Mouse (Mus musculus) kidney, embryonic 14.5 days (tissue): Measurements from ENCODE around the gene Ctnnd2. TPM values are rescaled to one million over a fixed set of nuclear protein-coding genes. Genes with fewer than 3 reads are reported as not detected.

Source experiments
- ATAC-seq: fragments of 200-750 bp; cut with Nextera tagmentation; 2 replicates; pipeline ENCODE4 v1.8.0; 2017; ENCODE audit warnings: moderate number of reproducible peaks, mild to moderate bottlenecking, moderate TSS enrichment, moderate library complexity; ENCODE audit not compliant: low FRiP score, low TSS enrichment
- H3K27ac ChIP-seq: fragments of 300-500 bp; sonication (generic); 2 replicates; pipeline ENCODE4 v1.5.1; 2014; ENCODE audit warnings: low read depth, mild to moderate bottlenecking, low read length, moderate library complexity, mixed read lengths
- H3K27me3 ChIP-seq: fragments of 300-500 bp; sonication (generic); 2 replicates; pipeline ENCODE4 v1.6.1; 2014; ENCODE audit warnings: mild to moderate bottlenecking, low read length; ENCODE audit not compliant: control insufficient read depth, insufficient read depth
- H3K36me3 ChIP-seq: fragments of 300-500 bp; sonication (generic); 2 replicates; pipeline ENCODE4 v1.6.1; 2014; ENCODE audit warnings: low read length, mixed read lengths; ENCODE audit not compliant: control insufficient read depth, insufficient read depth
- H3K4me1 ChIP-seq: fragments of 300-500 bp; sonication (generic); 2 replicates; pipeline ENCODE4 v1.6.1; 2014; ENCODE audit warnings: low read length, mixed read lengths; ENCODE audit not compliant: control insufficient read depth, insufficient read depth
- H3K4me2 ChIP-seq: fragments of 300-500 bp; sonication (generic); replicated peaks from 2 replicates; pipeline ENCODE4 v1.6.1; 2014; ENCODE audit warnings: low read depth, mild to moderate bottlenecking, low read length
- H3K4me3 ChIP-seq: fragments of 300-500 bp; sonication (generic); 2 replicates; pipeline ENCODE4 v1.5.1; 2014; ENCODE audit warnings: mild to moderate bottlenecking, low read length
- H3K9ac ChIP-seq: fragments of 300-500 bp; sonication (generic); 2 replicates; pipeline ENCODE4 v1.6.1; 2014; ENCODE audit warnings: low read depth, mild to moderate bottlenecking, low read length, moderate library complexity
- H3K9me3 ChIP-seq: fragments of 300-500 bp; sonication (generic); 2 replicates; pipeline ENCODE4 v1.6.1; 2016; ENCODE audit warnings: low read length; ENCODE audit not compliant: control insufficient read depth
- WGBS: fragments of 180-500 bp; shearing (Covaris S2); extraction: QIAGEN DNeasy Blood & Tissue Kit; methylation state at CpG from one replicate; pipeline ENCODE4 v1.1.7; 2014; 5-methylcytosine and 5-hydroxymethylcytosine counted together
- polyA plus RNA-seq: library from polyadenylated mRNA; unstranded; fragments of >200 nt; fragmentation: Nextera tagmentation; extraction: Ambion mirVana; gene quantifications from 2 replicates; pipeline ENCODE4 v1.2.1, GENCODE M21; 2014

Ctnnd2 gene
- polyA plus RNA-seq, 1 experiment from 2014 or later, result 4.6 TPM

DNA sequence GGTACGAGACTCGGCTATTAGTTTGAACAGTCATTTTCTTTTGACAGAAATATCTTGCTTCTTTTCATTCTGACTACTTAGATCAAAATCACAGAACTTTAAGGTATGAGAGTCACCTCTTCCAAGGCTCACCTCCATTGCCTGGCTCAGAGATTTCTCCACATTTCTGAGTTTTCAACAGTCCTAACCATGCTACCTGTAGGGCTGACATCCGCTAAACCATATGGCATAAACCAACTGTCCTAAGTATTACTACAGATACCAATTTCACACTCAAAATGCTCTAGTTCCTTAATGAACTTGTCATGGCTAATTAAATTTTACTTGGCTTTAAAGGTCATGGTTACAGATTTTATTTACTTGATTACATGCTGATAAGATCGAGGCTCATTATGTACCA is 786.1 kb downstream of the Ctnnd2 start:
- Histone ChIP-seq H3K27ac (no peak overlapping the region), H3K36me3 (no peaks in the 10 kb centered on the region), H3K4me2 (no peak overlapping the region), H3K4me1 (no peaks in the 10 kb centered on the region), H3K4me3 (no peak overlapping the region), H3K9me3 (no peaks in the 10 kb centered on the region), H3K9ac (no peak overlapping the region), H3K27me3 (no peaks in the 10 kb centered on the region)
- 82% methylated on average over 4 of the region's 4 CpGs for WGBS
- ATAC-seq, result no peak

GRCm38 (mm10) chr15:30962421-30963160 is 790.2 kb downstream of the Ctnnd2 start:
- ATAC-seq, result no peak
- Histone ChIP-seq H3K36me3 (no peaks in the 10 kb centered on the region), H3K9ac (no peak overlapping the region), H3K4me2 (no peak overlapping the region), H3K4me3 (no peak overlapping the region), H3K4me1 (peaks cover 8% of the 10 kb centered on the region; the same call in 1 of the 2 replicates), H3K9me3 (no peaks in the 10 kb centered on the region), H3K27me3 (no peaks in the 10 kb centered on the region), H3K27ac (no peak overlapping the region)
- 76% methylated on average over 8 of the region's 8 CpGs for WGBS

DNA sequence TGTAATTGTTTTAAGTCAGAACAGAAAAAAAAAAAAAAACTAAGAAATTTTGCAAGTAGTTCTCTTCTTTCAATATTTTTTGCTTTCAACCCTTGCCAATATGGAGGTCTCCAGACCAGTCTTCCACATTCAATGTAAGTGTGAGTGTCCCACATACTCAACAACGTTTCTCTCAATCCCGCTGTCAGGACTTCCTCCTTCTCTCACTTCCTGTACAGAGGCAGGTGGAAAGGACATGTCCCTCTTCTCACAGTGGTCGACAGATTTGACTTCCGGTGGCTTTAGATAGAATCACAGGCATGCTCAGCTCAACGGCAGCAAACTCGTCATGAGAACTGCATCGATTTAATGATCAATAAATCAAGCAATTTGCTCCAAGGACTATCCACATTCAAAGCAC is 791.7 kb downstream of the Ctnnd2 start:
- Histone ChIP-seq H3K4me1 (peaks cover 8% of the 10 kb centered on the region; the same call in 1 of the 2 replicates), H3K9ac (no peak overlapping the region), H3K36me3 (no peaks in the 10 kb centered on the region), H3K9me3 (no peaks in the 10 kb centered on the region), H3K4me2 (no peak overlapping the region), H3K27me3 (no peaks in the 10 kb centered on the region), H3K27ac (no peak overlapping the region), H3K4me3 (no peak overlapping the region)
- ATAC-seq, result no peak
- WGBS, result 47% methylated on average over 7 of the region's 7 CpGs

- Histone ChIP-seq H3K4me3 (no peak overlapping the region), H3K9me3 (no peaks in the 10 kb centered on the region), H3K4me1 (peaks cover 8% of the 10 kb centered on the region; the same call in 1 of the 2 replicates), H3K4me2 (no peak overlapping the region), H3K36me3 (no peaks in the 10 kb centered on the region), H3K27ac (no peak overlapping the region), H3K9ac (no peak overlapping the region), H3K27me3 (no peaks in the 10 kb centered on the region)
- ATAC-seq, result peak; percentile 70
- WGBS, result 33% methylated on average over 4 of the region's 4 CpGs
These were observed 792.7 kb downstream of the Ctnnd2 start for GRCm38 (mm10) chr15:30964865-30965679.

DNA sequence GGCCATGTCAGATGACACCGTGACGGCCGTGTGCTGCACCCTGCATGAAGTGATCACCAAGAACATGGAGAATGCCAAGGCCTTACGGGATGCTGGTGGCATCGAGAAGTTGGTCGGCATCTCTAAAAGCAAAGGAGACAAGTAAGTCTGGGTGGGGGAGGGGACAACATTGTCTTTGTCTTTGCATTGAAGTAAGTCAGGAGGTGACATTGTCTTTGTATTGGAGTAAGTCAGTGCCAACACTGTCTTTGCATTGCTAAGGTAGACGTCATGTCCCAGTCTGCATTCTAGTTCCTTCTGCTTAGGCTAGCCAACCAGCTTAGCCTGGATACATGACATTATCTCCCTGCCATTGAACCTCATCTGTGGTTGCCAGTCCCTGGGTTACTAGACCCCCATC is 794.4 kb downstream of the Ctnnd2 start:
- ATAC-seq, result no peak
- Histone ChIP-seq H3K4me3 (no peak overlapping the region), H3K4me2 (no peak overlapping the region), H3K4me1 (peaks cover 8% of the 10 kb centered on the region; the same call in 1 of the 2 replicates), H3K9me3 (no peaks in the 10 kb centered on the region), H3K36me3 (no peaks in the 10 kb centered on the region), H3K27ac (no peak overlapping the region), H3K9ac (no peak overlapping the region), H3K27me3 (no peaks in the 10 kb centered on the region)
- 96% methylated on average over 7 of the region's 7 CpGs for WGBS

GRCm38 (mm10) chr15:30974436-30974835 is 802.0 kb downstream of the Ctnnd2 start:
- Histone ChIP-seq H3K9me3 (no peaks in the 10 kb centered on the region), H3K4me2 (no peak overlapping the region), H3K36me3 (no peaks in the 10 kb centered on the region), H3K27me3 (no peaks in the 10 kb centered on the region), H3K27ac (no peak overlapping the region), H3K4me1 (no peaks in the 10 kb centered on the region), H3K9ac (no peak overlapping the region), H3K4me3 (no peak overlapping the region)
- WGBS, result 96% methylated on average over 1 of the region's 1 CpGs
- no peak for ATAC-seq

- H3K27me3 ChIP-seq, result no peaks in the 10 kb centered on the region
- ATAC-seq, result peak; percentile 49; the same call in 1 of the 2 replicates
- 79% methylated on average over 16 of the region's 16 CpGs for whole genome bisulfite sequencing
These were observed 802.8 kb downstream of the Ctnnd2 start for GRCm38 (mm10) chr15:30974991-30975775.

GRCm38 (mm10) chr15:30977166-30977740 is 804.9 kb downstream of the Ctnnd2 start:
- ATAC-seq, result no peak
- Histone ChIP-seq H3K4me3 (no peak overlapping the region), H3K9ac (no peak overlapping the region), H3K4me2 (no peak overlapping the region), H3K36me3 (no peaks in the 10 kb centered on the region), H3K27ac (no peak overlapping the region), H3K4me1 (no peaks in the 10 kb centered on the region), H3K9me3 (no peaks in the 10 kb centered on the region), H3K27me3 (no peaks in the 10 kb centered on the region)
- WGBS, result 78% methylated on average over 11 of the region's 11 CpGs

More at GRCm38 (mm10) chr15:30974991-30975775, 802.8 kb downstream of the Ctnnd2 start:
- Histone ChIP-seq H3K27ac (no peak overlapping the region), H3K4me2 (no peak overlapping the region), H3K4me3 (no peak overlapping the region), H3K4me1 (no peaks in the 10 kb centered on the region), H3K36me3 (no peaks in the 10 kb centered on the region), H3K9me3 (no peaks in the 10 kb centered on the region), H3K9ac (no peak overlapping the region)
